ENCODE assay signal across 10 mouse cellular contexts in the genomic region with DNA sequence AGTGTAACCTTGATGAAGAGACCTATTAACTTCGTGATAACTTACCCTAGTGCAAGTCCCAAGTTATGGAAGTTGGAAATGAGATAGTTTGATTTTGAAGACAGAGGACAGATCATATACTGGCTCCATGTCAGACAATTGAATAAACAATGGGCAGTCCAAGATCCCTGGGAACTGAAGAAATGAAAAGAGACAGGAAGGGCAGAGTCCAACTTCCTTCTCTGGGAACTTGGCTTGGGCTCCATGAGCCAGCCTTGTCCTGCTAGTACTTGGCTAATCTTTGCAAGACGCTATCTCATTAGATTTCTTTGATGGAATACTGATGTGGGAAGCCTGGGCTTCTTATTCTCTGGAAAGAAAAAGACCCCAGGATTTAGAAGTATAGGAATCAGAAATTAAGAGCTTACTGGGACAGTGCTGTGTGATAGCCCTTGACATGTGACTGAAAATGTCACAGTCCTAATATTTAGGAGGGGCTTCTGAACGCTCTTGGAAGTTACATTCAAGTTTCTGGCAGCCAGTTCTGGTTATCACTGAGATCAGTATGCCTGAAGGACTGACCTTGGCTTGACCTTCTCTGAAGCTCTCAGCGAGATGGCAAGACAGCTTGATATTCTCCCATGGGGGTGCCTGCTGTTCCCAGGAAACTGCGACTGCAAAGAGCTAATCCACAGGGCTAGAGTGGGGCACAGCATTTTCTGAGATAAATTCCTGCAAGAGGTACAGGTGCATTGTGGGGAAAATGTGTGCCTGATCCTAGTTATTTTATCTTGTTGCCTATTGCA.
DNase-seq lines count a peak whose midpoint lies in the region; ATAC-seq lines count a peak whose summit lies in the region.
"Had no signal": no experiment of that assay in that cellular context is flagged by ENCODE, and none has a peak within 500 bp of the region (broad histone marks: within the 10 kb centered on the region; RNA-seq: fewer than 3 reads in every experiment).

No protein-coding gene starts in this region.

- H3K36me3 ChIP-seq in intestine, embryonic 16.5 days (ENCODE audit: control insufficient read depth, insufficient read depth, low read length), result no peaks in the 10 kb centered on the region
- H3K36me3 ChIP-seq in forebrain, embryonic 13.5 days (ENCODE audit: poor library complexity, severe bottlenecking), result no peaks in the 10 kb centered on the region
- H3K36me3 ChIP-seq: midbrain, embryonic 12.5 days had no signal

- H3K4me3 ChIP-seq in intestine, embryonic 16.5 days (ENCODE audit: low read length), result no peak overlapping the region
- no peak overlapping the region for H3K4me3 ChIP-seq in forebrain, embryonic 13.5 days
- H3K4me3 ChIP-seq: midbrain, embryonic 12.5 days had no signal

- no peak overlapping the region for H3K9ac ChIP-seq in intestine, embryonic 16.5 days (ENCODE audit: low read depth, low read length)
- no peak overlapping the region for H3K9ac ChIP-seq in forebrain, embryonic 13.5 days
- H3K9ac ChIP-seq: midbrain, embryonic 12.5 days had no signal

- ATAC-seq in intestine, embryonic 16.5 days, result peak; percentile 67
- ATAC-seq in forebrain, embryonic 13.5 days, result no peak

- no peaks in the 10 kb centered on the region; the same call in none of the 2 replicates for H3K4me1 ChIP-seq in intestine, embryonic 16.5 days (ENCODE audit: control insufficient read depth, insufficient read depth, low read length)
- H3K4me1 ChIP-seq in forebrain, embryonic 13.5 days, result no peaks in the 10 kb centered on the region
- H3K4me1 ChIP-seq: midbrain, embryonic 12.5 days had no signal

- no peaks in the 10 kb centered on the region for H3K27me3 ChIP-seq in intestine, embryonic 16.5 days (replicated peaks; ENCODE audit: control insufficient read depth, insufficient read depth, low read length)
- H3K27me3 ChIP-seq in forebrain, embryonic 13.5 days, result no peaks in the 10 kb centered on the region
- H3K27me3 ChIP-seq: midbrain, embryonic 12.5 days had no signal

- WGBS in intestine, embryonic 16.5 days, result 34% methylated on average over 5 of the region's 5 CpGs
- WGBS in forebrain, embryonic 13.5 days, result 68% methylated on average over 5 of the region's 5 CpGs

- H3K9me3 ChIP-seq in intestine, embryonic 16.5 days (ENCODE audit: control insufficient read depth, low read length), result no peaks in the 10 kb centered on the region
- no peaks in the 10 kb centered on the region for H3K9me3 ChIP-seq in forebrain, embryonic 13.5 days (replicated peaks)
- H3K9me3 ChIP-seq: midbrain, embryonic 12.5 days had no signal

- no peak overlapping the region for H3K4me2 ChIP-seq in intestine, embryonic 16.5 days (ENCODE audit: low read depth, low read length)
- no peak overlapping the region for H3K4me2 ChIP-seq in forebrain, embryonic 13.5 days
- H3K4me2 ChIP-seq: midbrain, embryonic 12.5 days had no signal

- H3K27ac ChIP-seq in intestine, embryonic 16.5 days (ENCODE audit: low read length), result 0 out of 2 replicates have a peak overlapping the region, but pooled peaks have one; percentile 12
- no peak overlapping the region for H3K27ac ChIP-seq in forebrain, embryonic 13.5 days
- H3K27ac ChIP-seq: midbrain, embryonic 12.5 days had no signal

- DNase-seq in gastrocnemius, adult 18-20 months (ENCODE audit: low spot score), result peak; percentile 24
- no peak for DNase-seq in gastrocnemius, adult 8-10 months (ENCODE audit: low spot score in 2 of 2)
- DNase-seq in embryo, embryonic 11 days, result peak; percentile 21
- DNase-seq in lung, postnatal 25 days (ENCODE audit: low spot score), result peak; percentile 64
- no peak for DNase-seq in urinary bladder, adult 18-20 months (ENCODE audit: low spot score in 2 of 2)
- no peak for DNase-seq in right cerebral cortex, postnatal 36 days (ENCODE audit: low spot score in 2 of 2)
- DNase-seq: thymus, adult 2 months had no signal

Comparison
In these comparisons a context has a peak if more than half of its experiments do, and no peak if none do; other contexts are left out.
1. DNase-seq: peak in gastrocnemius, adult 18-20 months (single experiment), embryo, embryonic 11 days (single experiment) and lung, postnatal 25 days (single experiment); none in gastrocnemius, adult 8-10 months (0 of 2), urinary bladder, adult 18-20 months (0 of 2) and right cerebral cortex, postnatal 36 days (0 of 2).